Mouse (Mus musculus): ENCODE data around the gene Pemt.
"Not testable (repeated sequence)": the region's sequence is repeated elsewhere in the genome, so short reads cannot be mapped to it uniquely, and the experiment has no call there.

Gene Pemt

DNA sequence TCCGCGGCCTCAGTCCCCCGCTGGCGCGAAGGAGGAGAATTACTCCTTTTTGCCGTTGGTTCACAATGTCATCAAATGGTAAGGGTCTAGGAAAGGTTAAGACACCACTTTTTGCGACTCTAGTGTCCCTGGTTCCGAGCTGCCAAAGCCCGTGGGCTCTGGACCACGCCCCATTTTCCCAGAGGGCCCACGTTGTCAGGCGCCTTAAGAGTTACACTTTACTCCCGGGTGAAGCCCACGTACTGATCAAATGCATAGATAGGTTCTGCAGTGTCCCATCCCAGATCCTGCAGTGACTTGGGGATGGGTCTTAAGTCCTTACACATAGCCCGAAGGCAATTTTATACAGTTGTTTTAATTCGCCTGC, 97.9 kb downstream of the Pemt start:
- in situ Hi-C loops (cut with MboI) = no loop called here

- in situ Hi-C loops (cut with MboI) = no loop called here
These were observed 98.4 kb downstream of the Pemt start, which contains the start of gene Med9 for GRCm38 (mm10) chr11:59947752-59948400. Gene Med9, plus strand, starts transcription at chr11:59948206.

DNA sequence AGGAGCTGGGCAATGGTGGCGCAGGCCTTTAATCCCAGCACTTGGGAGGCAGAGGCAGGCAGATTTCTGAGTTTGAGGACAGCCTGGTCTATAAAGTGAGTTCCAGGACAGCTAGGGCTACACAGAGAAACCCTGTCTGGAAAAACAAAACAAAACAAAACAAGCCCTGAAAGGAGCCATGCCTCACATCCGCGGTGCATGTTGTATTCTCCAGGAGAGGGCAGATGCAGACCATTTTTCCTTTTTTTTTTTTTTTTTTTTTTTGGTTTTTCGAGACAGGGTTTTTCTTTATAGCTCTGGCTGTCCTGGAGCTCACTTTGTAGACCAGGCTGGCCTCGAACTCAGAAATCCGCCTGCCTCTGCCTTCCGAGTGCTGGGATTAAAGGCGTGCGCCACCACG, 101.4 kb downstream of the Pemt start:
- in situ Hi-C loops (cut with MboI) = not testable (repeated sequence)

GRCm38 (mm10) chr11:59941391-59941790, 104.9 kb downstream of the Pemt start:
- in situ Hi-C loops (cut with MboI) = no loop called here

- in situ Hi-C loops (cut with MboI) = no loop called here
These were observed 105.6 kb downstream of the Pemt start for GRCm38 (mm10) chr11:59940645-59941044.

- in situ Hi-C loops (cut with MboI) = no loop called here
These were observed 106.5 kb downstream of the Pemt start for GRCm38 (mm10) chr11:59939821-59940220.

- in situ Hi-C loops (cut with MboI) = no loop called here
These were observed 108.7 kb downstream of the Pemt start for GRCm38 (mm10) chr11:59937615-59938014.

DNA sequence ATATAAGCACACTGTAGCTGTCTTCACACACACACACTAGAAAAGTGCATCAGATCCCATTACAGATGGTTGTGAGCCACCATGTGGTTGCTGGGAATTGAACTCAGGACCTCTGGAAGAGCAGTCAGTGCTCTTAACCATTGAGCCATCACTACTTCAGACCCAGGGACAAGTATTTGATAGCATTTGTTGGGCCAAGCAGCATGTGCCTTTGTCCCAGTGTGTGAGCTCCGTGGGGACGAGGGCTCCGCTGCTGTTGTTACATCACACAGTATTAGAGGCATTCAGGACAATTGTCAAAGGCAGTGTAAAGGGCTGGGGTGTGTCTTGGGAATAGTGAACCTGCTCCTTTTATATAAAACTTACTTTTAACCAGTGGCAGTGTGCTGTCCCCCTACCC, 109.3 kb downstream of the Pemt start:
- in situ Hi-C loops (cut with MboI) = no loop called here

DNA sequence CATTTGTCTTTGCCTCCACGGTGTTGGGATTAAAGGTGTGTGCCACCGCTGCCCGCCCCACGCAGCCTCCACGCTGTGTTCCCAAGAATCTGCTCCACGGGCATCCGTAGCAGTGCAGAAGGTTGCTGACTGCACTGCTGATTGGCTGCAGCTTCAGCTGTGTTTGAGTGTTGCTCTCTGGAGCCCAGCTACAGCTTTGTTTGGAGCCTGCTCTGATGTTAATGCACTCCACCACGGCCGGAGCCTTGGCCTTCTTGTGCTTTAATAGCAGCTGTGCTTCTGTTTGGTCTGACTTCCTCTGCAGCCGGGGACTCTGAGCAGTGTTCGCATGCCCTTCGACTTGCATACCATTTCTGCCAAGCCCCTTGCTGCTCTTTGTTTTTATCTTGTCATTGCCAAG, 112.3 kb downstream of the Pemt start:
- in situ Hi-C loops (cut with MboI) = no loop called here

- in situ Hi-C loops (cut with MboI) = no loop called here
These were observed 113.5 kb downstream of the Pemt start for GRCm38 (mm10) chr11:59932560-59933337.

DNA sequence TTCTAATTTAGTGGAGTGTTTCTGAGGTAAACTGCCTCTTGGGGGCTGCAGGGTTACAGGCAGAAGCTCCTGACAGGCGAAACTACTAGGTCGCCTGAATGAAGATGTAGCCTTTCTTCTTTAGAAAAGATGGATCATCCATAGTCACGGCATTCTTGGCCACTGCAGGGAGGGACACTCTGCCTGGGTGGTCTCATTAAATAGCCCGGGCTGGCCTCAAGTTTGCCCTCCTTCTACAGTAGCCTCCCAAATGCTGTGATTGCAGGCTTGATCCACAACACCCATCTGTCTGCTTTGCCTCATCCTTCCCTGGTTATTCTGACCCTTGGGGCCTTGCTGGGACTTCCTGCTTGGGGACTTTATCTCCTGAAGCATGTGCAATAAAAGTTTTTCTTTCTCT, 116.3 kb downstream of the Pemt start:
- in situ Hi-C loops (cut with MboI) = no loop called here

DNA sequence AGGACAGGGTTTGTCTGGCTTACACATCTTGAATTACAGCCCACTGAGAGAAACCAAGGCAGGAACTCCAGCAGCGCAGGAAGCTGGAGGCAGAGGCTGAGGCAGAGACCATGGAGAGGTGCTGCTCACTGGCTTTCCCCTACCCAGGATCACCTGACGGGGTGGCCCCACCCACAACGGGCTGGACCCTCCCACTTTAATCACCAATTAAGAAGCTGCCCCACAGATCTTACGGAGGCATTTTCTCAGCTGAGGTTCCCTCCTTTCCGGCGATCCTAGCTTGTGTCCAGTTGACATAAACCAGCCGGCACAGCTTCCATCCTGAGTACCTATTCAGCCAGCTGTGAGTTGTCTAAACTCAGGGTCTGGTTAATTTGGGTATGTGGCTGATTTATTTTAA, 125.0 kb downstream of the Pemt start:
- in situ Hi-C loops (cut with MboI) = no loop called here
